Mouse (Mus musculus) lung, adult 2 months (tissue): Measurements from ENCODE around the gene Sim2.

Experiments used
- CTCF ChIP-seq: fragments of 200-500 bp; IDR thresholded peaks from 2 replicates; pipeline ENCODE4 v1.5.1; 2011; ENCODE audit warnings: mild to moderate bottlenecking, low read length, control low read depth; ENCODE audit not compliant: insufficient read depth
- POLR2A ChIP-seq: fragments of 200-500 bp; IDR thresholded peaks from 2 replicates; pipeline ENCODE4 v1.6.1; 2011; ENCODE audit warnings: low read depth, mild to moderate bottlenecking, control low read depth, low read length, borderline replicate concordance; ENCODE audit errors: extremely low read depth

- no peak for TF ChIP-seq CTCF
- no peak for TF ChIP-seq POLR2A
Observed at GRCm38 (mm10) chr16:94081596-94081995, 3.1 kb upstream of the Sim2 start.
